Mouse (Mus musculus) left cerebral cortex, adult 9 months (tissue): Measurements from ENCODE around the gene Tbc1d8b.
"Not testable (repeated sequence)": the region's sequence is repeated elsewhere in the genome, so short reads cannot be mapped to it uniquely, and the experiment has no call there.

ENCODE experiments used
- DNase-seq, 2 experiments: peaks; one replicate each; pipeline ENCODE4 v3.0.0; 2022; ENCODE audit warnings: low spot score in 2 of 2

Gene Tbc1d8b

GRCm38 (mm10) chrX:139684775-139685695, at the start of gene Tbc1d8b:
Tbc1d8b (plus strand) TSS chrX:139684996.
- DNase-seq = peak; percentile 44 to 73

GRCm38 (mm10) chrX:139639744-139640143, 45.1 kb upstream of the Tbc1d8b start:
- no peak for DNase-seq

- DNase-seq = no peak
Measured at GRCm38 (mm10) chrX:139640418-139640817, 44.4 kb upstream of the Tbc1d8b start.

GRCm38 (mm10) chrX:139652226-139652625, 32.6 kb upstream of the Tbc1d8b start:
- no peak for DNase-seq

- no peak for DNase-seq
Measured at GRCm38 (mm10) chrX:139653292-139653691, 31.5 kb upstream of the Tbc1d8b start.

- no peak for DNase-seq
Measured at GRCm38 (mm10) chrX:139654350-139655063, 30.3 kb upstream of the Tbc1d8b start.

- DNase-seq = no peak
Measured at GRCm38 (mm10) chrX:139662111-139662510, 22.7 kb upstream of the Tbc1d8b start.

GRCm38 (mm10) chrX:139665829-139666228, 19.0 kb upstream of the Tbc1d8b start:
- DNase-seq = no peak

- no peak for DNase-seq
Measured at GRCm38 (mm10) chrX:139684410-139684774, 404 bp upstream of the Tbc1d8b start.

GRCm38 (mm10) chrX:139714381-139714780, 29.6 kb downstream of the Tbc1d8b start, which contains the start of gene Gm15013:
Gm15013 (minus strand) TSS chrX:139714481.
- DNase-seq = no peak

GRCm38 (mm10) chrX:139722350-139722749, 37.6 kb downstream of the Tbc1d8b start:
- no peak for DNase-seq

GRCm38 (mm10) chrX:139730541-139730940, 45.7 kb downstream of the Tbc1d8b start:
- DNase-seq = no peak

GRCm38 (mm10) chrX:139737066-139737465, 52.3 kb downstream of the Tbc1d8b start:
- DNase-seq = no peak

- peak in 1 of 2 experiments; percentile 2 for DNase-seq
Measured at GRCm38 (mm10) chrX:139751855-139752254, 67.1 kb downstream of the Tbc1d8b start.

- DNase-seq = not testable (repeated sequence)
Measured at GRCm38 (mm10) chrX:139758634-139759033, 73.8 kb downstream of the Tbc1d8b start.

- peak in 1 of 2 experiments; percentile 45 for DNase-seq
Measured at GRCm38 (mm10) chrX:139762546-139762945, 77.8 kb downstream of the Tbc1d8b start.

GRCm38 (mm10) chrX:139769975-139770637, 85.3 kb downstream of the Tbc1d8b start:
- DNase-seq = no peak

GRCm38 (mm10) chrX:139774309-139775083, 89.7 kb downstream of the Tbc1d8b start:
- no peak for DNase-seq

GRCm38 (mm10) chrX:139775084-139775612, 90.4 kb downstream of the Tbc1d8b start:
- DNase-seq = no peak

- DNase-seq = no peak
Measured at GRCm38 (mm10) chrX:139777357-139777756, 92.6 kb downstream of the Tbc1d8b start.

- DNase-seq = no peak
Measured at GRCm38 (mm10) chrX:139778886-139779285, 94.1 kb downstream of the Tbc1d8b start.
